Mouse (Mus musculus) left cerebral cortex, adult 2 months (tissue): ENCODE results near the gene Wrnip1. TPM values are rescaled to one million over a fixed set of nuclear protein-coding genes. Genes with fewer than 3 reads are reported as not detected.

Source experiments
- DNase-seq, 2 experiments: peaks; one replicate each; pipeline ENCODE4 v3.0.0; 2021 to 2022; ENCODE audit warnings: low spot score in 2 of 2, mixed read lengths in 1 of 2; ENCODE audit errors: extremely low spot score in 1 of 2
- H3K27ac ChIP-seq: fragments of 200-600 bp; 2 replicates; pipeline ENCODE4 v1.8.1; 2022
- H3K4me3 ChIP-seq: fragments of 200-600 bp; 2 replicates; pipeline ENCODE4 v1.8.1; 2022
- CTCF ChIP-seq: fragments of 200-600 bp; IDR thresholded peaks from 2 replicates; pipeline ENCODE4 v1.8.1; 2022; ENCODE audit warnings: antibody characterized with exemption, mild to moderate bottlenecking, moderate library complexity
- intact Hi-C: fragments of 180-260 bp; cut with DNase I; formaldehyde crosslinking; loops from one replicate; pipeline ENCODE4 v1.15.1; 2025
- long read RNA-seq, 2 experiments: library from polyadenylated mRNA; stranded (forward); transcript quantifications; one replicate each; pipeline ENCODE4 v2.0.0; 2021; ENCODE audit warnings: borderline mapping rate in 2 of 2
- total RNA-seq, 2 experiments: library from RNA; stranded (reverse); gene quantifications; 2 replicates each; pipeline ENCODE4 v1.2.3; 2021

The Wrnip1 gene
- 10 to 100 TPM; 57.0 to 63.4 TPM for total RNA-seq
- long read RNA-seq, experiment 1, transcript Wrnip1-201 (7 exons, 2,633 nt) = major isoform, 114 of 125 reads
- long read RNA-seq, experiment 1, partial matches to known transcripts = 3 of 125 reads
- long read RNA-seq, experiment 1, other reads (novel, unspliced or antisense) = 7 of 125 reads
- long read RNA-seq, experiment 2, transcript Wrnip1-201 (7 exons, 2,633 nt) = major isoform, 57 of 68 reads
- long read RNA-seq, experiment 2, partial matches to known transcripts = 1 of 68 reads
- long read RNA-seq, experiment 2, other reads (novel, unspliced or antisense) = 8 of 68 reads

GRCm38 (mm10) chr13:32801693-32802221 is at the start of gene Wrnip1:
Gene Wrnip1 (plus strand): TSS chr13:32802038.
- peak; percentile 35 for TF ChIP-seq CTCF
- intact Hi-C loops = no loop called here
- peak within 1 kb of the TSS; percentile 93 for H3K27ac ChIP-seq
- peak; percentile 95 to 97 for DNase-seq
- peak within 1 kb of the TSS; percentile 86 for H3K4me3 ChIP-seq

- DNase-seq = no peak
- no peak for TF ChIP-seq CTCF
- intact Hi-C loops = no loop called here
These were observed 49.7 kb upstream of the Wrnip1 start for GRCm38 (mm10) chr13:32752066-32752657.

GRCm38 (mm10) chr13:32759036-32759435 is 42.8 kb upstream of the Wrnip1 start:
- Histone ChIP-seq H3K27ac (no peak overlapping the region), H3K4me3 (no peak overlapping the region)
- intact Hi-C loops = no loop called here
- DNase-seq = no peak
- no peak for TF ChIP-seq CTCF

More at GRCm38 (mm10) chr13:32752066-32752657, 49.7 kb upstream of the Wrnip1 start:
- no peak overlapping the region for H3K27ac ChIP-seq
- H3K4me3 ChIP-seq = no peak overlapping the region

- intact Hi-C loops = no loop called here
- TF ChIP-seq CTCF = no peak
- DNase-seq = no peak
- Histone ChIP-seq H3K4me3 (no peak overlapping the region), H3K27ac (no peak overlapping the region)
These were observed 41.0 kb upstream of the Wrnip1 start for GRCm38 (mm10) chr13:32760795-32761194.

- no peak for TF ChIP-seq CTCF
- intact Hi-C loops = no loop called here
- no peak for DNase-seq
- Histone ChIP-seq H3K4me3 (no peak overlapping the region), H3K27ac (no peak overlapping the region)
These were observed 38.7 kb upstream of the Wrnip1 start for GRCm38 (mm10) chr13:32763141-32763540.

- no peak for DNase-seq
- Histone ChIP-seq H3K27ac (no peak overlapping the region), H3K4me3 (no peak overlapping the region)
- TF ChIP-seq CTCF = no peak
- intact Hi-C loops = no loop called here
These were observed 37.4 kb upstream of the Wrnip1 start for GRCm38 (mm10) chr13:32764448-32764847.

GRCm38 (mm10) chr13:32768104-32768503 is 33.7 kb upstream of the Wrnip1 start:
- Histone ChIP-seq H3K27ac (no peak overlapping the region), H3K4me3 (no peak overlapping the region)
- peak; percentile 25 to 29 for DNase-seq
- intact Hi-C loops = loop anchor here (1.0 kb wide), 1 partner anchor 29 kb away; no protein-coding TSS in a partner anchor
- peak; percentile 72 for TF ChIP-seq CTCF

- Histone ChIP-seq H3K27ac (no peak overlapping the region), H3K4me3 (no peak overlapping the region)
- TF ChIP-seq CTCF = no peak
- no peak for DNase-seq
- intact Hi-C loops = no loop called here
These were observed 31.9 kb upstream of the Wrnip1 start for GRCm38 (mm10) chr13:32769960-32770359.

- no peak overlapping the region for H3K27ac ChIP-seq
- intact Hi-C loops = no loop called here
- H3K4me3 ChIP-seq = no peak overlapping the region
- no peak for DNase-seq
- no peak for TF ChIP-seq CTCF
These were observed 25.9 kb upstream of the Wrnip1 start for GRCm38 (mm10) chr13:32775889-32776288.

GRCm38 (mm10) chr13:32776350-32776749 is 25.5 kb upstream of the Wrnip1 start:
- no peak for DNase-seq
- no peak overlapping the region for H3K4me3 ChIP-seq
- H3K27ac ChIP-seq = no peak overlapping the region
- no peak for TF ChIP-seq CTCF
- intact Hi-C loops = no loop called here

GRCm38 (mm10) chr13:32778861-32779260 is 23.0 kb upstream of the Wrnip1 start:
- Histone ChIP-seq H3K27ac (no peak overlapping the region), H3K4me3 (no peak overlapping the region)
- intact Hi-C loops = no loop called here
- no peak for TF ChIP-seq CTCF
- no peak for DNase-seq

GRCm38 (mm10) chr13:32783055-32783454 is 18.8 kb upstream of the Wrnip1 start:
- no peak for DNase-seq
- peak; percentile 67 for TF ChIP-seq CTCF
- no peak overlapping the region for H3K27ac ChIP-seq
- intact Hi-C loops = no loop called here
- no peak overlapping the region for H3K4me3 ChIP-seq
